Mouse (Mus musculus) limb, embryonic 14.5 days (tissue): ENCODE results near the gene Aasdh. TPM values are rescaled to one million over a fixed set of nuclear protein-coding genes. Genes with fewer than 3 reads are reported as not detected.

Experiments
- ATAC-seq: fragments of 200-750 bp; cut with Nextera tagmentation; 2 replicates; pipeline ENCODE4 v1.8.0; 2017; ENCODE audit warnings: low read depth, moderate number of reproducible peaks, moderate TSS enrichment; ENCODE audit not compliant: low FRiP score
- DNase-seq: peaks from one replicate; pipeline ENCODE4 v3.0.0-alpha.2; 2015; ENCODE audit warnings: low spot score
- H3K27ac ChIP-seq: fragments of 300-500 bp; sonication (generic); replicated peaks from 2 replicates; pipeline ENCODE4 v1.5.1; 2014; ENCODE audit warnings: low read depth, mild to moderate bottlenecking, low read length, moderate library complexity, mixed read lengths
- H3K27me3 ChIP-seq: fragments of 300-500 bp; sonication (generic); 2 replicates; pipeline ENCODE4 v1.6.1; 2014; ENCODE audit warnings: low read length, mixed read lengths; ENCODE audit not compliant: control insufficient read depth, insufficient read depth
- H3K36me3 ChIP-seq: fragments of 300-500 bp; sonication (generic); 2 replicates; pipeline ENCODE4 v1.6.1; 2014; ENCODE audit warnings: mild to moderate bottlenecking, low read length, moderate library complexity, mixed read lengths; ENCODE audit not compliant: control insufficient read depth, insufficient read depth
- H3K4me1 ChIP-seq: fragments of 300-500 bp; sonication (generic); 2 replicates; pipeline ENCODE4 v1.6.1; 2014; ENCODE audit warnings: antibody characterized with exemption, low read length, mixed read lengths; ENCODE audit not compliant: control insufficient read depth, insufficient read depth
- H3K4me2 ChIP-seq: fragments of 300-500 bp; sonication (generic); replicated peaks from 2 replicates; pipeline ENCODE4 v1.6.1; 2014; ENCODE audit warnings: low read depth, mild to moderate bottlenecking, low read length, moderate library complexity; ENCODE audit not compliant: severe bottlenecking
- H3K4me3 ChIP-seq: fragments of 300-500 bp; sonication (generic); replicated peaks from 2 replicates; pipeline ENCODE4 v1.5.1; 2014; ENCODE audit warnings: low read length
- H3K9ac ChIP-seq: fragments of 300-500 bp; sonication (generic); 2 replicates; pipeline ENCODE4 v1.6.1; 2014; ENCODE audit warnings: mild to moderate bottlenecking, low read depth, low read length, moderate library complexity; ENCODE audit not compliant: severe bottlenecking
- H3K9me3 ChIP-seq: fragments of 300-500 bp; sonication (generic); 2 replicates; pipeline ENCODE4 v1.6.1; 2016; ENCODE audit warnings: low read length; ENCODE audit not compliant: control insufficient read depth
- POLR2A ChIP-seq: fragments of 200-500 bp; IDR thresholded peaks from 2 replicates; pipeline ENCODE4 v1.8.0; 2012; ENCODE audit warnings: inconsistent platforms, mild to moderate bottlenecking, moderate library complexity, borderline replicate concordance; ENCODE audit not compliant: insufficient read depth, insufficient read length; ENCODE audit errors: extremely low read depth
- WGBS: fragments of 180-500 bp; shearing (Covaris S2); extraction: QIAGEN DNeasy Blood & Tissue Kit; methylation state at CpG from one replicate; pipeline ENCODE4 v1.1.7; 2014; 5-methylcytosine and 5-hydroxymethylcytosine counted together
- polyA plus RNA-seq, 2 experiments: library from polyadenylated mRNA; depleted of rRNA in 1 of 2; stranded (reverse) in 1 of 2; unstranded in 1 of 2; fragments of >200 nt; fragmentation: Nextera tagmentation in 1 of 2; extraction: Ambion mirVana in 1 of 2; gene quantifications; 2 replicates each; pipeline versions ENCODE4 v1.2.1 to v1.2.3; 2012 to 2014

Aasdh gene
- polyA plus RNA-seq, 2 experiments = 15.1 to 24.0 TPM

DNA sequence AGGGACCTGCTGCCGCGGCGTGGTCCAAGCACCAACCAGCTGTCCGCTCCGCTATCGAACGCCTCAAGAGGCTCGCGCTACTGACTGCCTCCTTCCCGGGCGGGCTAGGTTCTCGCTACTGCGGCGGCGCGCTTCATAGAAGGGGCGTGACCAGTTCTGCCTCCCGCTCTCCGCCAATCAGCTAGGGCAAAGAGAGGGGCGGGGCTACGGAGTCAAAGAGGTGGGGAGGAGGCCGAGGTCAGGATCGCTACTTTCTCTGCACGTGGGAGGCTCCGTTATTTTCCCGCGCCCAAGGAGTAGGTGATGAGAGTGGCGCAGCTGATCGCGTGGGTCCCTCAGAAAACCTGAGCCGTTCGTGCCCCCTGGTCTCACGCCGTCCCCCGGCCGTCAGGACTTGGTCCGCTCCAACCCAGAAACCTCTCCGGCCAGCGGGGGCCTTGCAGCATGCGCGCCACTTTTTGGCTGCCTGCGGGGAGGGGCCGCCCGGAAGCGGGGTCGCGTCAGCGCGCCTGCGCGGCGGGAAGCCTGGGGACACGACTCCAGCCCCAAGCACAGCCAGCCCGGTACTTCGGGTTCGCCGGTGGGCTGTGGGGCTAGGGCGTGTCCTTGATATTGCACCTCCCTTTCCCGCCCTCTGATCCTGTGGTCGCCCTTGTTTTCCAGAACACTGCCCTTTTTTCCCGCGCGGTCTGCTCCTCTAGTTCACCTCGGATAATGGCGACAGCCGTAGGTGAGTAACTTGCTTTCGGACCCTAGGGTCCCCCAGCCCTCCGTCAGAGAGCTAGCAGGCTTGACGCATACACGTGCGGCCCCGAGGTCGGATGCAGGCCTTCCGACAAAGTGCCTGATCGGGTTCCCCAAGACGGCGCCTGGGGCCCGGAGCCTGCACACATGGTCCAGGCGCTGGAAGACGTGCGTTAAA lies 46.1 kb upstream of the Aasdh start, which contains the start of the genes Paics and Ppat:
Gene Paics (plus strand): TSS at position 202 of the 922 bp plus-strand sequence.
Gene Ppat (minus strand): TSS at position 473 of the 922 bp plus-strand sequence.
- Histone ChIP-seq H3K9me3 (no peaks in the 10 kb centered on the region), H3K9ac (peak within 1 kb of the TSS; percentile 71), H3K36me3 (peaks cover 16% of the 10 kb centered on the region), H3K27ac (peak within 1 kb of the TSS; percentile 74), H3K4me1 (peaks cover 21% of the 10 kb centered on the region), H3K27me3 (no peaks in the 10 kb centered on the region), H3K4me2 (peak within 1 kb of the TSS; percentile 81), H3K4me3 (peak within 1 kb of the TSS; percentile 82)
- DNase-seq = peak; percentile 99
- peak; percentile 77; the same call in 1 of the 2 replicates for TF ChIP-seq POLR2A
- under 1% methylated on average over 80 of the region's 81 CpGs for WGBS
- ATAC-seq = peak; percentile 97

GRCm38 (mm10) chr5:76950343-76951105 lies 45.2 kb upstream of the Aasdh start:
- Histone ChIP-seq H3K36me3 (peaks cover 14% of the 10 kb centered on the region; the same call in 1 of the 2 replicates), H3K27me3 (no peaks in the 10 kb centered on the region), H3K4me2 (peak overlapping the region; percentile 81), H3K4me1 (peaks cover 24% of the 10 kb centered on the region), H3K9ac (peak overlapping the region; percentile 49), H3K9me3 (no peaks in the 10 kb centered on the region), H3K27ac (peak overlapping the region; percentile 74), H3K4me3 (peak overlapping the region; percentile 82)
- DNase-seq = no peak
- WGBS = 0% methylated on average over 24 of the region's 24 CpGs
- no peak for TF ChIP-seq POLR2A
- ATAC-seq = no peak

- ATAC-seq (no peak), DNase-seq (no peak)
- Histone ChIP-seq H3K27ac (no peak overlapping the region), H3K9me3 (no peaks in the 10 kb centered on the region), H3K4me1 (peaks cover 21% of the 10 kb centered on the region), H3K4me3 (no peak overlapping the region), H3K4me2 (no peak overlapping the region), H3K27me3 (no peaks in the 10 kb centered on the region), H3K36me3 (0 out of 2 replicates have a peak, but pooled peaks cover 5% of the 10 kb centered on the region), H3K9ac (no peak overlapping the region)
- WGBS = 90% methylated on average over 4 of the region's 4 CpGs
- no peak for TF ChIP-seq POLR2A
These were observed 42.4 kb upstream of the Aasdh start for GRCm38 (mm10) chr5:76947758-76948157.

GRCm38 (mm10) chr5:76947142-76947541 lies 41.8 kb upstream of the Aasdh start:
- H3K4me1 ChIP-seq = peaks cover 17% of the 10 kb centered on the region
- 0 out of 2 replicates have a peak, but pooled peaks cover 5% of the 10 kb centered on the region for H3K36me3 ChIP-seq
- 78% methylated on average over 4 of the region's 4 CpGs for WGBS
- no peak overlapping the region for H3K4me3 ChIP-seq
- no peak for DNase-seq
- ATAC-seq = no peak
- H3K9me3 ChIP-seq = no peaks in the 10 kb centered on the region
- no peaks in the 10 kb centered on the region for H3K27me3 ChIP-seq
- TF ChIP-seq POLR2A = no peak
- no peak overlapping the region for H3K27ac ChIP-seq
- H3K9ac ChIP-seq = no peak overlapping the region
- H3K4me2 ChIP-seq = no peak overlapping the region

DNA sequence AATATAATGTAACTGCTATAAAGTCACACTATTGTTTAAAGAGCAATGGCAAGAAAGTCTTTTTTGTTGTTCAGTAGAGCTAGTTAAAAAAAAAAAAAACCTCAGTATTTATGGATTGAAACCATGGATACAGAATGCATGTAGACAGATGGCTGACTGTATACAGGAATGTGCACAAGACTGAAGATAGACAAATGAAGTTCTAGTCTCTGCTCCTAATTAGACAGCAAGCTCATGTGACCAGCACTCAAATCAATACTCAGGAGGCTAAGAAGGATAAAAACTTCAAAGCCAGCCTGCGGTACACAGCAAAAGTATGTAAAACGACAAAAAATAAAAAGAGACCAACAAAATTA lies 40.3 kb upstream of the Aasdh start:
- Histone ChIP-seq H3K4me2 (no peak overlapping the region), H3K9ac (no peak overlapping the region), H3K36me3 (0 out of 2 replicates have a peak, but pooled peaks cover 5% of the 10 kb centered on the region), H3K27me3 (no peaks in the 10 kb centered on the region), H3K4me1 (peaks cover 17% of the 10 kb centered on the region), H3K27ac (no peak overlapping the region), H3K4me3 (no peak overlapping the region), H3K9me3 (no peaks in the 10 kb centered on the region)
- no peak for ATAC-seq
- TF ChIP-seq POLR2A = no peak
- 61% methylated on average over 2 of the region's 2 CpGs for WGBS
- DNase-seq = no peak
